Mouse (Mus musculus) bone marrow macrophage, adult 2 months (primary cell): ENCODE measurements around the gene Tec.

Source experiments
- CTCF ChIP-seq: IDR thresholded peaks from 2 replicates; pipeline ENCODE4 v1.5.1; 2012; ENCODE audit warnings: low read depth, mild to moderate bottlenecking, low read length, moderate library complexity
- POLR2A ChIP-seq: IDR thresholded peaks from 2 replicates; pipeline ENCODE4 v1.6.1; 2012; ENCODE audit warnings: mild to moderate bottlenecking, low read depth, low read length, borderline replicate concordance

DNA sequence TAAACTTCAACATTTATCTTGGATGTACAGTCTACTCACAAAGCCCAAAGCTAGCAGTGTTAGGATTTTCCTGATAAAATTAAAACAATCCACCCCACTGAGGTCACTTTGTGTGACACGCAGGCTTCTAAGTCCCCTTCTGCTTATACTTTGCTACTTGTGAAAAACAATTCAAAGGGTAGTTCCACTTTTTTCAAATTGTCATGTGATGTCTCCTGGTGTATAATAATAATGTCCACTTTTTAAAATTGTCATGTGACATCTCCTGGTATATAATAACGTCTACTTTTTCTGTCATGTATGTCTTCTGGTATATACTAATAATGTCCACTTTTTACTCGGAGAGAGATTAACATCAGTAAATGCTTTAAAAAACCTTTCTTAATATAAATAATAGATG is 56.0 kb downstream of the Tec start:
- TF ChIP-seq POLR2A (no peak), CTCF (no peak)
